Mouse (Mus musculus): ENCODE results near the gene Aim2. TPM values are rescaled to one million over a fixed set of nuclear protein-coding genes. Genes with fewer than 3 reads are reported as not detected.
"Not testable (repeated sequence)": the region's sequence is repeated elsewhere in the genome, so short reads cannot be mapped to it uniquely, and the experiment has no call there.

The Aim2 gene
- total RNA-seq (2015) (56.4 and 68.1 TPM in 2 replicates), total RNA-seq (2017) (91.8 and 109 TPM in 2 replicates)

DNA sequence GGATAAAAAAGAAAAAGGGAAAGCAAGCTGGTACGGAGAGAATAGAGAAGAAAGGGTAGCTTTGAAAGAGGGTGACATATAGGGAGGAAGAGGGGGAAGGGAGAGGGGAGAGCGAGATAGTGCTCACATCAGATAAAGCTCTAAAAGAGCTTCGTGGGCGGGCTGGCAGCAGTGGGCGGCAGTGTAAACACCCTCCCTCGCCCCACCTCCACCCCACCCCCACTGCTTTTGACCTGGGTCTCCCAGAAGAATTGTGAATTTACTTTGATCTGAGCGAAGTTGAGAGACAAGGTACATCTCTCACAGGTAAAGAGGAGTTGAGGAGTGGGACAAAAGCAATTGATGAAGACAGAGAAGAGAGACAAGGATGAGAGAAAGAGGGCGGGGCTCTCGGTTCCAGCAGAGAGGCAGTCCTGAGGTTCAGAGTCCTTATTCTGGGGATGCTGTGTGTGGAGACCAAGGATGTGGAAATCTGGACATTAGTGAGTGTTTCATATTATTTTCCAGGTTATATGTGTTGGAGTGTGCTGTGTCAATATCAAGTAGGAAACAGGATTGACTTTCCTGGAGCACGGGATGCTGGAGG lies at the start of gene Aim2:
TSS of gene Aim2 (plus strand) at position 508 of the 586 bp plus-strand sequence.
- ATAC-seq (ENCODE audit: poor library complexity, severe bottlenecking): no peak

- ATAC-seq (ENCODE audit: poor library complexity, severe bottlenecking): not testable (repeated sequence)
Observed at GRCm38 (mm10) chr1:173302795-173303194, 47.9 kb upstream of the Aim2 start.

DNA sequence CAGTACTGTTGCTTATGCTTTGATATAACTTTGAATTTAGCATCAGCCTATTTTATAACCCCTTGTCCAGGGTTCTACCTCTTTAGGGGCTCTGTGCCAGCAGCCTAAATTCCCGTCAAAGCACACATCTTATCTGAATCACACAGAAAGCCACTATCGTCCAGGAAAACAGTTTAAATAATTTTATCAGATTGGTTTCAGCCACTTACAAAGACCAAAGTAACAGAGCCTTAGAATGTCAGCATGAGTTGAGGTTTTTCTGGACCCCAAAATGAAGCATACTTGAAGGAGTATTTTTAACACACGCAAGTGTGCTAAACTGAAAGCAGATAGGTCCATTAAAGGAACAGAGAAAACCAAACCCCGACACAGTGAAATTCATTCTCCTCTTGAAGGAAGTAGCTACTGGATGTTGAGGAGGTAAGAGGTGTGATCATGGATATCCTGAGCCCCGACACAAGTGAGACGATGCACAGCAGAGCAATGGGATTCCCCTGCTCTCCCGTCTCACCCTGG lies 37.1 kb upstream of the Aim2 start:
- not testable (repeated sequence) for ATAC-seq (ENCODE audit: poor library complexity, severe bottlenecking)

- no peak for ATAC-seq (ENCODE audit: poor library complexity, severe bottlenecking)
Observed at GRCm38 (mm10) chr1:173315725-173316124, 35.0 kb upstream of the Aim2 start.

DNA sequence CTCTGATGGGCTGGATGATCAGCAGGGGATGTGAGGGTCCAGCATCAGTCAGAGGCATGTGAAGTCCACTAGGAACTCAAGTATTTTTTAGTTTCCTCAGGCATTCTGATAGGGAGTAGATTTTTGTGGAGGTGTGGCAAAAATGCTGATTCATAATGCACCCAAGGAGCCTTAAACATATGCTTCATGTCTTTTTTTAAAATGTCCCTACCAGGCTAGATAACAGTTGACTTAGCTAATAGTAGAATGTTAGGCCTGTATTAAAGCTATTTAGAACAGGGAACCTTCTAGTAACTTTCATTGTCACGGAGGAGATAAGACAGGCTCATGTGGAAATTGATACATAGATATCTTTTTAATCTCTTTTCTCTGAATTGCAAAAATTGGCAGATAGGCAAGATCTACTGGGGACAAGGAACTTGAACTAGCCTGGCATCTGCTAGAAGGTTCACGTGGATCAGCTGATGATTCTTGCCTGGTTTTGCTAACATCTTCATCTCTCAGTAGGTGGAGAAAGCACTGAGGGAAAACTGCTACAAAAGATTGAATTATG lies 32.7 kb upstream of the Aim2 start:
- ATAC-seq (ENCODE audit: poor library complexity, severe bottlenecking): no peak

GRCm38 (mm10) chr1:173321593-173322248 lies 29.0 kb upstream of the Aim2 start:
- no peak for ATAC-seq (ENCODE audit: poor library complexity, severe bottlenecking)

- ATAC-seq (ENCODE audit: poor library complexity, severe bottlenecking): no peak
Observed at GRCm38 (mm10) chr1:173322249-173322627, 28.4 kb upstream of the Aim2 start.

DNA sequence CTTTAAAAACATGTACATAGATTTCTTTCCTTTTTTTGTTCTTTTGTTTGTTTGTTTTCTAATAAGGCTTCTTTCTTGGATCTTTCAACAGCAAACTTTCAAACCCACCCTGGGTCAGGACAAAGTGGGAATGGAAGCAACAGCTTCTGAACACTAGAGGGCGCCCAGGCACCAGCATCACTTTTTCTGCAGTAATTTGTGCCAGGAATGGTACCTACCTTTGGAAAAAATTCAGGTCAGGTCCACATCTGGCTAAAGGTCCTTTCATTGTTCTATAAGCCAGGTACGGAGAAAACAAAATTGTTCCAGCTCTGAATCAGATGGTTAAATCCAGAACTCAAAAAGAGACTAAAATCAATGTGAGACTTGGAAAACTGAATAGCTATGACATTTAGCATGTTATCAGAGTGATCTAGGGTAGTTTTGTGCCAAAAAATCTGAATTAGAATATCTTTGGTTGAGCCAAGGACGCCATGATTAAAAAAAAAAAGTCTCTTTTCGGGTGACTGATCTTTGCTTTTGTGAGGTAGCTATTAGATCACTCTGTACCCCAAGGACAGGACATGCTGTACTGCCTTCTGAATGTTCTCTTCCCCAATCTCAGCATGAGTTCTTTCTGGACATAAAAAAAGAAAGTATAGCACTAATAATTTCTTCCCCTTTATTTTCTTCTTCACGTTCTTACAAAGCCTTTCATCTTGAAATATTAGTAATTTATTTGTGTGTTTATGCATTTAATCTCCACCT lies 26.7 kb upstream of the Aim2 start:
- peak; percentile 68 for ATAC-seq (ENCODE audit: poor library complexity, severe bottlenecking)

DNA sequence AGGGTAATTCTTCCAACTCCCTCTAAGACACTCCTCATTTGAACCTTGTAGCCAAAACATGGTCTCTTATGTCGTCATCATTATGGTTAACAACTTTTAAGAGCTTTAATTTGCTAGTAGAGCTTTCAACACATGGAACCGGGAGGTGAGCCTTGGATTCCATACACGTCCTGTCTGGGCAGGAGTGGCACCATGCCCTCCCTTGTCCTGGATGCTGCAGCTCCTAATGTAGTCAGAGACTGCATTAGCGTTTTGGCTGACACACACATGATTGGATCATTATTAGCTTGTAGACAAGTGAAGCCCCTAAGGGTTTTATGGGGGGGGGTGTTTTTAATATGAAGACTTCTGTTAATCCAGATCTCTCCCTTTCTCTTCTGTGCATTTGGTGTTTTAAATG lies 25.7 kb upstream of the Aim2 start:
- ATAC-seq (ENCODE audit: poor library complexity, severe bottlenecking): no peak

GRCm38 (mm10) chr1:173325395-173325794 lies 25.3 kb upstream of the Aim2 start:
- no peak for ATAC-seq (ENCODE audit: poor library complexity, severe bottlenecking)

DNA sequence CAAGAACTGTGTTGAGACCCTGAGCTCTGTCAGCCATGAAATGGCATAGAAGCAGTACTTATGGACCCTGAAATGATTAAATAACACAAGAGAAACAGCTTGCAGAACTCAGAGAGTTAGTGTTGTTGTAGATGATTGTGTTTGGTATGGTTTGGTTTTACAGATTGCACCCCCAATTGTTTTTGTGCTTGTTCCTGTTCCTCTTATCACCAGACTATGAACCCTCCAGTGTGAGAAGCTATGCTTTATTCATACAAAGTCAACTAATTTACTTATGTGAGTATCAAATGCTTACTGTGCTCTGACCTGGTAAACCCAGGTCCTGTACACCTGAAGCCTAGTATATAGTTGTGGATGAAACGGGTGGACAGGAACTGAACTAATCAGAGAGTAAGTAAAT lies 24.1 kb upstream of the Aim2 start:
- no peak for ATAC-seq (ENCODE audit: poor library complexity, severe bottlenecking)

DNA sequence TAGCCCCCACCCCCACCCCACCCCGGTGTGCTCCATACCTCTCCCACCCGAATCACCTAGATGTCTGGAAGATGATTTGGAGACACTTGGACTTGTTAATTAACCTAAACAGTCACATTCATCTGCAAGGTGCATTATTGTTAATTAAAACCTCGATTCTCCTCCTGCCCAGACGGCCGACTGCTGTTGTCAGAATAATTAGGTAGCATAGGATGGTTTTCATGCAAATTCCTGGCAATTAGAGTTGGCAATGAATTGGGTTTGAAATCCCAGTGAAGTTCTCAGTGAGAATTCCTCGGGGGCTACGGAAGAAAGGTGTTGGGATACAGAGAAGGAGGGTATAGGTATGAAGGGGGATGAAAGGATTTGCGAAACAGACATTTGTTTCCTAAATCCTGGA lies 22.2 kb upstream of the Aim2 start:
- no peak for ATAC-seq (ENCODE audit: poor library complexity, severe bottlenecking)

DNA sequence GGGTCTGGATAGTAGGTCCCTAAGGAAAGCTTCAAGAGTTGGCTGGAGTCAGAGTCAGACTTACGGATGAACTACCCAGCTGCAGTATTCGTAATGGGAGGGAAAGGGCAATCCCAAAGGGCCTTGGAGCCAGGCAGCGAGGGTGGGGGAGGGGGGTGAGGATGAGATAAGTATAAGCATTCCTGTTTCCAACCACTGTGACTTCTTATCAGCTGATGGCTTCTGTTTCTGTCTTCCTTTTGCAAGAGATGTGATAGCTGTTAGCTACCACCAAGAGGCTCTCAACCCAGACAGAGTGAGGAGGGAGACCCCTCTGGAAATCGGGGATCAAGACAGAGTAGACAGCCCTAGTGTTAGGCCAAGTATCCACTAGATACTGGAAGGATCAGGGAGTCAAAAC lies 21.5 kb upstream of the Aim2 start:
- no peak for ATAC-seq (ENCODE audit: poor library complexity, severe bottlenecking)

DNA sequence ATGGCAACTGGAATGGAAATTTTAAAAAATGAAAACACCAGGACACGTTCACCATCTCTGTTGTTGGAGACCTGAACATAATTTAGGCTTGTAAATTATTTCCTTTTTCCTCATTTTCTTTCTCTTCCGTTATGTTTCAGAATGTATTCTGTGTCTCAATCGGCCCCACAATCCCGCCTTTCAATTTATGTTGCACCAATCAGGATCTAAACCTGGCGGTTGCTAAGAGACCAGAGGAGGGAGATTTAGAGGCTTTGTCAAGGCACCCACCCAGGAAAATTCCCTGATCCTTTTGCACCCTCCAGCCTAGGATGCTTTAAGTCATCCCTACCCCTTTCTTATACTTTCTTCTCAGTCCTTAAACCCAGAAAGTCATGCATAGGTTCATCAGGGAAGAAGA lies 20.9 kb upstream of the Aim2 start:
- no peak for ATAC-seq (ENCODE audit: poor library complexity, severe bottlenecking)

- ATAC-seq (ENCODE audit: poor library complexity, severe bottlenecking): peak; percentile 33
Observed at GRCm38 (mm10) chr1:173332418-173332817, 18.3 kb upstream of the Aim2 start.

GRCm38 (mm10) chr1:173333312-173334253 lies 17.1 kb upstream of the Aim2 start, which contains the start of gene Ackr1:
TSS of gene Ackr1 (minus strand) at chr1:173333750.
- ATAC-seq (ENCODE audit: poor library complexity, severe bottlenecking): 0 out of 2 replicates have a peak, but pooled peaks have one; percentile 19

DNA sequence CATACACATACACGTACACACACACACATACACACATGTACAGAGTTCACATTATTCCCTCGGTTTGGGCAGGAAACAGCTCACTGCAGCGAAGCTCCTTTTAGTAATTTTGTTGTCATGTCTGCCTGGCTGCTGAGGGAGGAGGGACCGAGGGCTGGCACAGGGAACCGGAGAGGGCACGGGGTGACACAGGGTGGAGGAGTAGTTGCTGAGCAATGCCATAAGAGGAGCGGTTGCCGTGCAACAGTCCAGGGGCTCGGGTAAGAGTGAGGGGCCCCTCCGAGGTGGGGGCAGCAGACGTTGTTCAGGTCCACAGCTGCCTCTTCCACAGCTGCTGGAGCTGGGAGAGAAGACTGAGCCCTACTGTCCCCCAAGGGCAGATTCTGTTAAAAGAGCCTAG lies 14.8 kb upstream of the Aim2 start:
- ATAC-seq (ENCODE audit: poor library complexity, severe bottlenecking): no peak

DNA sequence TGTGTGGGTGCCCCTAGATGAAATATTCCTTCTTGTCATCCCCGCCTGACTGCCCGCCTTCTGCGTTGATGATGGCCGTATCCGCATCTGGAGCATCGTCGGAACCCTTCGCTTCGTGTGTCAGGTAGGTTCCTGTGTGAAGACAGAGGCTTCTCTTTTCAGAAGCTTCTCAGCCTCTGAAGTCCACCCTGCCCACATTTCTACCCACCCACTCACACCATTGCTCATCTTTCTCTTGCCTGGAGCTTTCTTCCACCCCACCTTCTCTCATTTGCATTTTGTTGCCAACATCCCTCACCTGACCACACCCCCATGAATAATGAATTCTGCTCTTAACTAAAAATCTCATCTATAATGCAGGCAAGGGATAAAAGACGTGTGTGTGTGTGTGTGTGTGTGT lies 13.7 kb upstream of the Aim2 start:
- no peak for ATAC-seq (ENCODE audit: poor library complexity, severe bottlenecking)

DNA sequence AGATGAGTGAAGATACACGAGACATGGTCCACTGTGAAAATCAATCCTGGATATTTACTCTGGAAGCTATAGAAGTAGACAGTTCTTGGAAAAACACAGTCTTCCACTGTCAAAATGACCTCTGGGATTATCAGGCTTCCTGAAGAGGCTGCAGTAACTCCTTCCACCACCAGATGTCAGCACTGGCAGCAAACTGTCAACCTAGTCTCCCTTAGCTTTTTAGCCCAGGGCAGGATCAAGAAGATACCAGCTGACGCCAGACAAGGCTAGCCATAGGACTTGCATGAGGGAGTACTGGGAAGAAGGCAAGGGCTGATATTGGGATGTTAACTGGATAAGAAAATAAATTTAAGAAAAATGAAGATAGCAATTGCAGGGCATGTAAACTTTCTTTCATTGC lies 11.1 kb upstream of the Aim2 start:
- peak; percentile 88 for ATAC-seq (ENCODE audit: poor library complexity, severe bottlenecking)

DNA sequence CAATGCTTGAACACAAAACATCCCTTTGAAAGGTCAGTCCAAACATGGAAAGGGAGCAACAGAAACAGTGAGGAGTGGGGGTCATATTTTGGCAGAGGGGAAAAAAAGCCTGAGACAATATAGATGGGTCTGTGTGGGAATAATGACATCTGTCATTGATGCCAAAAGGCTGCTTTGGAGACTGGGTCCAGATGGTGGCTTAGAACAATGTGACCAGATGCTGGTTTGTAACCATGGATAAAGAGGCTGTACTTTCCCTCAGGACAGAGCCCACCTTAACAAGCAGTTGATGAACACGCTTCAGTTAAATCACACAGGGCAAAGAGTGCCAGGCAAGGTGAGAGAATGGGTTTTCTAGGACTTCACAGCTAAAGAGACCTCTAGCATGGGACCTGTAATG lies 8.3 kb upstream of the Aim2 start:
- ATAC-seq (ENCODE audit: poor library complexity, severe bottlenecking): no peak

All from megakaryocyte, adult 5-6 weeks (primary cell).